Mouse (Mus musculus) thymus, postnatal 4 days (tissue): ENCODE data around the gene Btk.

Experiments used
- DNase-seq: peaks from one replicate; pipeline ENCODE4 v3.0.0; 2021

Gene Btk

GRCm38 (mm10) chrX:134582888-134583669 is at the start of gene Btk:
TSS of gene Btk (minus strand) at chrX:134583570.
- no peak for DNase-seq

DNA sequence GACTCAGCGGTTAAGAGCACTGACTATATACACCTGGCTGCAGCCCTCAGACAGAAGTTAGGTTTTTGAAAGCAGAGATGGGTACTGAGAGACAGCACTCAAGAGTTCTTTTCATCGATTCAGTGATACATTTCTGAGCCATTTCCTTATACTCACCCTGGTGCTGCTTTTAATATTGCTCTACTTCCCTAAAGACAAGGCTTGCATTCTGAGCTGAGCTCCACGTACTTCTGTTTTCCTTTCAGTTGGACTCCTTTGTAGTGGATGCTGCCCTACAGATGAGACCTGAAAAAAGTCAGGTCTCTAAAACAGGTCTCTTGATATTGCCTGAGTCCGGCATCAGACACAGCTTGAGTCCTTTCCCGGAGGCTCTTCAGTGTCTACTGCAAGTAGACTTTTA is 49.3 kb upstream of the Btk start:
- DNase-seq = no peak

GRCm38 (mm10) chrX:134628200-134628599 is 44.8 kb upstream of the Btk start:
- no peak for DNase-seq

DNA sequence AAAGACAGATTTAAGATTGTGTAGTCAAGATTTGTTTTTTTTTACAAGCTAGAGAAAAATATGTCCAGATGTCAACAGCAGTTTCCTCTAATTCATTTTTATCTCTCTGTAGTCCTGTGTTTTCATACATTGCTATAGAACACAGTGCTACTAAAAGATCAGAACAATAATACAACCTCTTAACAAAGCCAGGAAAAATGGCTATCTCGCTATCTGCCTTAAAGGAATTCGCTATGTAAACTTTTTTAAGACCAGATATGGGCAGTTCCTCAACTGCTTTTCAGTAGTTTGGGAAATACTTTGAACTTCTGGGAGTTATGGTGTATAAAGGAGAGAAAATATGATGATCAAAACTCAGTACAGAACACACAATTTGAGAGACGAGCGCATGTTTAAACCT is 40.0 kb upstream of the Btk start:
- no peak for DNase-seq

DNA sequence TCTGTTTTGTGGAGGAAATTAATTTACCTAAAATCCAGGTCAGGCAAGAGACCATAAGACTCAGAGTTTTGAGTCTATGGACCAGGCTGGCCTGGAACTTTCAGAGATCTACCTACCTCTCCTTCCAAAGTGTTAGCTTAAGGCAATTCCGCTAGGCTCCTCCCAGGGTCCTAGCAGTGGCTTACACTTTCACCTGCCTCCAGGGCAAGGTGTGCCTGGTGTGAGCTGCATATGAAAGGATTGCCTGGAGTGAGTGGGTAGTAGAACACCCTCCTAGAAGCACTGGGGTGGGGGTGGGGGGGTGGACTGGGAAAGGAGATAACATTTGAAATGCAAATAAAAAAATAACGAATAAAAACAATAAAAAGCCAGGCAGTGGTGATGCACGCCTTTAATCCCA is 38.3 kb upstream of the Btk start:
- no peak for DNase-seq

DNA sequence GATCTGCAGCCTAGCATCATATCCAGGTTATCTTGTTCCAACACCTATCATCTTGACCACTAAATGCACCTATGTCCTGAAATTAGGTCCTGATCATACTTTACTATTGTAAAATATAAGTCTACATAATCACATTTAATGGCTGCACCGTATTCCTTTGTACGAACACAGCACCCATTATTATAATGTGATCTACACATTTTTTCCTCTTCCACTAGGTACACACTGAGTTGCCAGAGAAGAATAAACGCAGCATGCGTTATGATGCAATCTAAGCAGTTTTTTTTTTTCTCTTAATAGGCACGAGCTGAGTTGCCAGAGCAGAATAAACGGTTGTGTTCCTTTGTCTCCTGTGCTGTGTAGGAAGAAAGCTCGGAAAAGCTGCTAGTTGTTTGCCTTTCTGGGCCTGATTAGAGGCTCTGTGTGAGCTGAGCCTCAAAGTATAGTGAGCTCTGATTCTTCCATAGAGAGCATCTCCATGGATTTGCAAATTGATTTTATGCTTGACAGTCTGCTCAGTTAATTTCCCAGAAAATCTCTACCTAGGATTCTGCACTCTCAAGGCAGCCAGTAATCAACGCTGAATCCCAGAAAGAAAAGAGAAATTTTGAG is 37.0 kb upstream of the Btk start:
- DNase-seq = no peak

GRCm38 (mm10) chrX:134619695-134620094 is 36.3 kb upstream of the Btk start:
- DNase-seq = no peak

DNA sequence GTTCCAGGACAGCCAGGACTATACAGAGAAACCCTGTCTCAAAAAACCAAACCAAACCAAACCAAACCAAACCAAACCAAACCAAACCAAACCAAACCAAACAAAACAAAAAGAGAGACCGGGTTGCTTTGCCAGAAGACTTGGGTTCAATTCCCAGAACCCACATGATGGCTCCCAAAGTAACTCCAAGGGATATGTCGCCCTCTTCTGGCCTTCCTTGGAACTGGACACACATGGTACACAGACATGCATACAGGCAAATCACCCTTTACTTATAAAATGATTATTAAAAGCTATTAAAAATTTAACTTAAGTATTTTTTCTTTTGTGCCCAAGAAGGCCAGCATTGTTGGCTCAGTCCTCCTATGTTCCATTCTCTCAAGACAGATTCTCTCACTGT is 30.9 kb upstream of the Btk start:
- peak; percentile 53 for DNase-seq

DNA sequence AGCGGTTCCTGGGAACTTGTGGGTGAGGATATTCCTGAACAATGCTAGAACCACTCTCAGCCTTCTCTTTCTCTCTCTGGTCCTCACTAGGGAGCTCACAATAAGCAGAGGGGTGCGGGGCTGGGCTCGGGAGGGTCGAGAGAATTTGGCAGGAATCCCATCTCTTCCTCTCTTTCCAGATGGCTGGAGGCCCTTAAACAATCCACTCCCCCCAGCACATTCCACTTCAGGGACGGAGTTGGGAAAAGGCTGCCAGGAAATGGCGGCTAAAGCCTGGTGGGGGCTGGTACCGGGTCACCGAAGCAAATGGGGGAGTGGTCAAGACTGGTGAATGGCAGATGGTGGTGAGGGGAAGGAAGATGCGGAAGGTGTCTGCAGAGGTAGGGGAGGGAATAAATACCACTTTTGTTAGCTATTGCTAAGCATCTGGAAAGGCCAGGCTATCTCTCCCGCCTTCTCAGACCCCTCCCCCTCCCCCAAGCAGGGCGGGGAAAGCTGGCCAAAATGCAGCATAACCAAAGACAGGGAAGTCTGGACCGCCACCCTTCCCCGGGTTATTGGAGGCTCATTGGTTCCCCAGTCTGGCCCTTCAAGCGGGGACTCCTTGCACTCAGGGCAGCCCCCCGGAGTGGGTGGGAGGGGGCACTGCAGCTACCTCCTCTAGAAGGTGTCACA is 29.1 kb upstream of the Btk start:
- DNase-seq = peak; percentile 21

DNA sequence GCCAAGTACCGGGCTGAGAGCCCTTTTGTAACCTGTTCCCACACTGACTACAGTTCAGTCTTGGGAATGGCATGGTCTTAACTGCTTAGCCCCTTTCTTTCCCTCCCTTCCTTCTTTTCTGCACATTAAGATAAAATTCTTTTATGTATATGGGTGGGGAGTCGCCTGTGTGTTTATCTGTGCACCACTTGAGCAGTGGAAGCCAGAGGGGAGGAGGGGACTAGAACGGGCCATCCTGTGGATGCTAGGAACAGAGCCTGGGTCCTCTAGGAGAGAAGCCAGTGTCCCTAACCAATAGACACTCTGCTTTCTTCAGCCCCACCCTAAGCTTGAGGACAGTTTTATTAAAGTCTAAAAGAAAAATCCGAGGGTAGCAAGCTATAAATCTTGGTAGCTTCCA is 27.6 kb upstream of the Btk start:
- DNase-seq = no peak

- DNase-seq = peak; percentile 14
Observed at GRCm38 (mm10) chrX:134609472-134609871, 26.1 kb upstream of the Btk start.

- no peak for DNase-seq
Observed at GRCm38 (mm10) chrX:134601380-134602120, 18.2 kb upstream of the Btk start.

GRCm38 (mm10) chrX:134600659-134601379 is 17.4 kb upstream of the Btk start, which contains the start of the genes Gla and Hnrnph2:
TSS of gene Gla (minus strand) at chrX:134601125.
TSS of gene Hnrnph2 (plus strand) at chrX:134601179.
- peak; percentile 82 for DNase-seq

DNA sequence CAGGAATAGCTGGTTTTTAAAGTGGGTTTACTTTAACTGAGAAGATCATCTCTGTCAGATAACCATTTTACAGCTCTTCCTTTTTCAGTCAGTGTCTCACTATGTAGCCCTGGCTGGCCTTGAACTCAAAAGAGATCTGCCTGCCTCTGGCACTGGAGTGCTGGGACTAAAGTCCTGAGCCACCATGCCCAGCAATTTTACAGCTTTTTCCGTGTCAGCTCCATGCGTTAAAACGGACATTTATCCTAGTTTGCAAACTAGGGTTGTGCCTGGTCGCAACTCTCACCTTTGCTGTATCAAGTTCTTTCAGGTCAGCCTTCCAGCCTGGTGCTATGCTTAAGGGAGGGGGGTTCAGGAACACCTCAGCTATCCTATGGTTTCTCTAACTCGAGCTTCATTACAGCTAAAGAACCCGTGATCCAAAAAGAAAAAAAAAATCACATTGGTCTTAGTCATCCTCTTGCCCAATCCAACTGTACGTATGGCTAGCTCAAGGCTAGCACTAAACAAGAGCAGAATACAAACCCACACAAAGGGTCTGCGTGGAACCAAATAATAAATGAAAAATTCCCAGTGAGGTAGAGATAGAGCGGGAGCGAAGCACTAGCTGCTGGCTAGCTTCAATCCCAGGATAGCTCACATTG is 16.7 kb upstream of the Btk start:
- DNase-seq = no peak

DNA sequence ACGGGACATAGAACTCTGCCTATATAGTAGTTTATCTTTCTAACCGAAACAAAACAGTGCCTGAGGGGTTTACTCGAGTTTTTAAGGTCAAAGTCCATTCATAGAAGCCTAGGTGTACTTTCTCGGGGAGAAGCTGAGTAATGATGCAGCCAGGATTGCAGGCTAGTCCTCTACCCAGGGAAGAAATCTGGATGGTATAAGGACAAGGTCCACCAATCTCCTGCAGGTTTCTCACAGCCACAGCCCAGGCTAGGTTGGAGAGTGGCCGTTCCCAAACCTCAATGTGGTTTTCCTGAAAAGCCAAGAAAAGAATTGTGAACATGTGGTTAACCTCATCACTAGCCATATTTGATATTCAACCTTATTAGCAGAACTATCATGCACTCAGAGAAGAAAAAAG is 6.5 kb upstream of the Btk start:
- no peak for DNase-seq

DNA sequence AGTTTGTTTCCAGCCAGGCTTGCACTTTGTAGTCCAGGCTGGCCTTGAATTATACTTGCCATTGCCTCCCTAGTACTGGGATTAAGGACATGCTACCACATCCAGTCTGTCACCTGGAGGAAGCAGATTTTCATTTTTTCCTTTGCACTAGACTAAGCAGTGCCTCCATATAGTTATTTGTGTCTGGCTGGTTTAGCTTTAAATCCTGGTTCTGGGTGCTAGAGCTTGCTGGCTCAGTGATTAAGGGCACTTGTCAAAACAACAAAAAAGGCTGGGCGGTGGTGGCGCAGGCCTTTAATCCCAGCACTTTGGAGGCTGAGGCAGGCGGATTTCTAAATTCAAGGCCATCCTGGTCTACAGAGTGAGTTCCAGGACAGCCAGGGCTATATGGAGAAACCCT is 5.6 kb upstream of the Btk start:
- DNase-seq = no peak

GRCm38 (mm10) chrX:134588261-134588660 is 4.9 kb upstream of the Btk start:
- no peak for DNase-seq

GRCm38 (mm10) chrX:134586447-134586846 is 3.1 kb upstream of the Btk start:
- no peak for DNase-seq

DNA sequence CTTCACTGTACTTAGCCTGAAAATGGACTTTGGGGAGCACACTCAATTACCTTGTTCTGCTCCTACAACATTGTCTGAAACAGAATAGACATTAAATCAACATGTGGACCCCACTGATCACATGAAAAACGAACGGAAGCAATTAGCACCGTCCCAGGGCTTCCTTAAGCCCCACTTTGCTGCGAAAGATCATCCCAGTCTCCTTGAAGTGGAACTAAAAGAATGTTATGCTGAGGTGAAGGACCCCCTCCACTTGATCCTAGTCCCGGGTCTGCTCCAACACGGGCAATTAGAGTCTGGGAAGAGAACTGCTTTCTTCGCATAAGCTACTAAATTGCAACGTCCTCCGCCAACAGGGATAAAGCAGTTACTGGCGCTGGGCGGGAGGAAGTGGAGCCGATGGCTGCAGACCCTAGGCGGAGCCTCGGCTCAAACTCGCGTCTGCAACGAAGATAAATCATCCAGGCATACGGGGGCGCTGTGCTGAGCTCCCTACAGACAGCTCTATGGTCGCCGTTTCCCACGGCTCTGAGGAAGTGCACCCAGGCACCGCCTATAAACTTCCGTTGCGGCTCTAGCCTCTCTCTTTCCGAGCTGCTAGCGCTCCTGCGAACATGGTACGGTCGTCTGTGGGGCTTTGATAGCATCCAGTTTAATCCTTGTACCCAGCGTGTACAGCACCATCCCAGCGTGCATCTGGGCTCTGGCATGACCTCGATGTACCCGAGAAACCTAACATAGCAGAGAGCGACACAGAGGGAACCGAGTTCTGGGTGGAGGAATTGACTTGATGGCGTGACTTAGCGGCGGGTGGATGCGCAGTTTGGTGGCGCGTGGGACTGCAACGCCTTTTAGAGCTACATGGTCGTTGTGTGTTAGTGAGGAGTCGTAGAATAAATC is 2.0 kb upstream of the Btk start, which contains the start of gene Rpl36a:
Gene Rpl36a, plus strand, starts transcription at position 552 of the 900 bp plus-strand sequence.
- peak; percentile 94 for DNase-seq

- no peak for DNase-seq
Observed at GRCm38 (mm10) chrX:134582270-134582669, 1.1 kb downstream of the Btk start.
